Mouse (Mus musculus) kidney, embryonic 14.5 days (tissue): Measurements from ENCODE around the gene Ano6. TPM values are rescaled to one million over a fixed set of nuclear protein-coding genes. Genes with fewer than 3 reads are reported as not detected.

ENCODE experiments used
- ATAC-seq: fragments of 200-750 bp; cut with Nextera tagmentation; 2 replicates; pipeline ENCODE4 v1.8.0; 2017; ENCODE audit warnings: moderate number of reproducible peaks, mild to moderate bottlenecking, moderate TSS enrichment, moderate library complexity; ENCODE audit not compliant: low FRiP score, low TSS enrichment
- H3K27ac ChIP-seq: fragments of 300-500 bp; sonication (generic); 2 replicates; pipeline ENCODE4 v1.5.1; 2014; ENCODE audit warnings: low read depth, mild to moderate bottlenecking, low read length, moderate library complexity, mixed read lengths
- H3K27me3 ChIP-seq: fragments of 300-500 bp; sonication (generic); 2 replicates; pipeline ENCODE4 v1.6.1; 2014; ENCODE audit warnings: mild to moderate bottlenecking, low read length; ENCODE audit not compliant: control insufficient read depth, insufficient read depth
- H3K36me3 ChIP-seq: fragments of 300-500 bp; sonication (generic); 2 replicates; pipeline ENCODE4 v1.6.1; 2014; ENCODE audit warnings: low read length, mixed read lengths; ENCODE audit not compliant: control insufficient read depth, insufficient read depth
- H3K4me1 ChIP-seq: fragments of 300-500 bp; sonication (generic); 2 replicates; pipeline ENCODE4 v1.6.1; 2014; ENCODE audit warnings: low read length, mixed read lengths; ENCODE audit not compliant: control insufficient read depth, insufficient read depth
- H3K4me2 ChIP-seq: fragments of 300-500 bp; sonication (generic); replicated peaks from 2 replicates; pipeline ENCODE4 v1.6.1; 2014; ENCODE audit warnings: low read depth, mild to moderate bottlenecking, low read length
- H3K4me3 ChIP-seq: fragments of 300-500 bp; sonication (generic); 2 replicates; pipeline ENCODE4 v1.5.1; 2014; ENCODE audit warnings: mild to moderate bottlenecking, low read length
- H3K9ac ChIP-seq: fragments of 300-500 bp; sonication (generic); 2 replicates; pipeline ENCODE4 v1.6.1; 2014; ENCODE audit warnings: low read depth, mild to moderate bottlenecking, low read length, moderate library complexity
- H3K9me3 ChIP-seq: fragments of 300-500 bp; sonication (generic); 2 replicates; pipeline ENCODE4 v1.6.1; 2016; ENCODE audit warnings: low read length; ENCODE audit not compliant: control insufficient read depth
- WGBS: fragments of 180-500 bp; shearing (Covaris S2); extraction: QIAGEN DNeasy Blood & Tissue Kit; methylation state at CpG from one replicate; pipeline ENCODE4 v1.1.7; 2014; 5-methylcytosine and 5-hydroxymethylcytosine counted together
- microRNA-seq: library from miRNA; unstranded; fragments of <30 nt; microRNA quantifications from one replicate; pipeline ENCODE4, GENCODE M21; 2016
- polyA plus RNA-seq: library from polyadenylated mRNA; unstranded; fragments of >200 nt; fragmentation: Nextera tagmentation; extraction: Ambion mirVana; gene quantifications from 2 replicates; pipeline ENCODE4 v1.2.1, GENCODE M21; 2014

Ano6 gene
- polyA plus RNA-seq, 1 experiment from 2014 or later = 54.3 TPM

- H3K9me3 ChIP-seq = peaks cover 6% of the 10 kb centered on the region
- WGBS = 58% methylated on average over 10 of the region's 10 CpGs
- H3K27ac ChIP-seq = no peak overlapping the region
- no peak overlapping the region for H3K9ac ChIP-seq
- H3K4me2 ChIP-seq = no peak overlapping the region
- no peak for ATAC-seq
- H3K4me1 ChIP-seq = no peaks in the 10 kb centered on the region
- no peaks in the 10 kb centered on the region for H3K36me3 ChIP-seq
- no peaks in the 10 kb centered on the region for H3K27me3 ChIP-seq
- H3K4me3 ChIP-seq = no peak overlapping the region
Observed at GRCm38 (mm10) chr15:96021506-96021905, 230.9 kb downstream of the Ano6 start.

Small RNAs within 50 kb of the gene (microRNA-seq; reads per million reads assigned to microRNA genes)
- not detected for gene Gm25070

Other genes with a start within 250 kb of the Ano6 start
- gene Dbx2, start 134.9 kb upstream of the Ano6 start, polyA plus RNA-seq = 0.29 TPM in 1 of 2 replicates, not detected in the other